Mouse (Mus musculus): ENCODE measurements around the gene Trappc3l.

Trappc3l gene

GRCm38 (mm10) chr10:34095964-34096363 is 58.6 kb downstream of the Trappc3l start:
- DNase-seq, result no peak

GRCm38 (mm10) chr10:34096418-34096883 is 59.1 kb downstream of the Trappc3l start, which contains the start of gene Calhm5:
Gene Calhm5, minus strand, starts transcription at chr10:34096519.
- DNase-seq, result peak; percentile 18 to 24

- no peak for DNase-seq
Measured at GRCm38 (mm10) chr10:34110863-34111465, 73.6 kb downstream of the Trappc3l start.

- no peak for DNase-seq
Measured at GRCm38 (mm10) chr10:34111964-34112738, 74.8 kb downstream of the Trappc3l start.

- DNase-seq, result no peak
Measured at GRCm38 (mm10) chr10:34117131-34117530, 79.7 kb downstream of the Trappc3l start.

GRCm38 (mm10) chr10:34117770-34118169 is 80.4 kb downstream of the Trappc3l start:
- no peak for DNase-seq

- no peak for DNase-seq
Measured at GRCm38 (mm10) chr10:34118421-34118820, 81.0 kb downstream of the Trappc3l start.

- DNase-seq, result peak in 1 of 2 experiments; percentile 12
Measured at GRCm38 (mm10) chr10:34127392-34128378, 90.3 kb downstream of the Trappc3l start, which contains the start of gene Calhm6. Gene Calhm6, minus strand, starts transcription at chr10:34127984.

- DNase-seq, result peak; percentile 24 to 28
Measured at GRCm38 (mm10) chr10:34128391-34128790, 91.0 kb downstream of the Trappc3l start.

GRCm38 (mm10) chr10:34131356-34131755 is 94.0 kb downstream of the Trappc3l start:
- DNase-seq, result no peak

GRCm38 (mm10) chr10:34136432-34136831 is 99.0 kb downstream of the Trappc3l start:
- DNase-seq, result no peak

- no peak for DNase-seq
Measured at GRCm38 (mm10) chr10:34138027-34138426, 100.6 kb downstream of the Trappc3l start.

GRCm38 (mm10) chr10:34139768-34140167 is 102.4 kb downstream of the Trappc3l start:
- no peak for DNase-seq

- no peak for DNase-seq
Measured at GRCm38 (mm10) chr10:34141693-34142092, 104.3 kb downstream of the Trappc3l start.

- no peak for DNase-seq
Measured at GRCm38 (mm10) chr10:34149772-34150171, 112.4 kb downstream of the Trappc3l start.

- no peak for DNase-seq
Measured at GRCm38 (mm10) chr10:34150454-34150853, 113.1 kb downstream of the Trappc3l start.

- DNase-seq, result peak in 1 of 2 experiments; percentile 11
Measured at GRCm38 (mm10) chr10:34151827-34152226, 114.4 kb downstream of the Trappc3l start.

- no peak for DNase-seq
Measured at GRCm38 (mm10) chr10:34155796-34156554, 118.6 kb downstream of the Trappc3l start.
